Mouse (Mus musculus) kidney, embryonic 14.5 days (tissue): ENCODE measurements at regions not wholly inside any gene's neighbourhood (a gene's known extent, or its start where the extent isn't known, plus 50 kb on each side); places are given as distances from the start of the nearest gene placed in this dataset.
"Not testable (repeated sequence)": the region's sequence is repeated elsewhere in the genome, so short reads cannot be mapped to it uniquely, and the experiment has no call there.

Experiments used
- ATAC-seq: fragments of 200-750 bp; cut with Nextera tagmentation; 2 replicates; pipeline ENCODE4 v1.8.0; 2017; ENCODE audit warnings: moderate number of reproducible peaks, mild to moderate bottlenecking, moderate TSS enrichment, moderate library complexity; ENCODE audit not compliant: low FRiP score, low TSS enrichment
- H3K27ac ChIP-seq: fragments of 300-500 bp; sonication (generic); 2 replicates; pipeline ENCODE4 v1.5.1; 2014; ENCODE audit warnings: low read depth, mild to moderate bottlenecking, low read length, moderate library complexity, mixed read lengths
- H3K27me3 ChIP-seq: fragments of 300-500 bp; sonication (generic); 2 replicates; pipeline ENCODE4 v1.6.1; 2014; ENCODE audit warnings: mild to moderate bottlenecking, low read length; ENCODE audit not compliant: control insufficient read depth, insufficient read depth
- H3K36me3 ChIP-seq: fragments of 300-500 bp; sonication (generic); 2 replicates; pipeline ENCODE4 v1.6.1; 2014; ENCODE audit warnings: low read length, mixed read lengths; ENCODE audit not compliant: control insufficient read depth, insufficient read depth
- H3K4me1 ChIP-seq: fragments of 300-500 bp; sonication (generic); 2 replicates; pipeline ENCODE4 v1.6.1; 2014; ENCODE audit warnings: low read length, mixed read lengths; ENCODE audit not compliant: control insufficient read depth, insufficient read depth
- H3K4me2 ChIP-seq: fragments of 300-500 bp; sonication (generic); replicated peaks from 2 replicates; pipeline ENCODE4 v1.6.1; 2014; ENCODE audit warnings: low read depth, mild to moderate bottlenecking, low read length
- H3K4me3 ChIP-seq: fragments of 300-500 bp; sonication (generic); 2 replicates; pipeline ENCODE4 v1.5.1; 2014; ENCODE audit warnings: mild to moderate bottlenecking, low read length
- H3K9ac ChIP-seq: fragments of 300-500 bp; sonication (generic); 2 replicates; pipeline ENCODE4 v1.6.1; 2014; ENCODE audit warnings: low read depth, mild to moderate bottlenecking, low read length, moderate library complexity
- H3K9me3 ChIP-seq: fragments of 300-500 bp; sonication (generic); 2 replicates; pipeline ENCODE4 v1.6.1; 2016; ENCODE audit warnings: low read length; ENCODE audit not compliant: control insufficient read depth
- WGBS: fragments of 180-500 bp; shearing (Covaris S2); extraction: QIAGEN DNeasy Blood & Tissue Kit; methylation state at CpG from one replicate; pipeline ENCODE4 v1.1.7; 2014; 5-methylcytosine and 5-hydroxymethylcytosine counted together

DNA sequence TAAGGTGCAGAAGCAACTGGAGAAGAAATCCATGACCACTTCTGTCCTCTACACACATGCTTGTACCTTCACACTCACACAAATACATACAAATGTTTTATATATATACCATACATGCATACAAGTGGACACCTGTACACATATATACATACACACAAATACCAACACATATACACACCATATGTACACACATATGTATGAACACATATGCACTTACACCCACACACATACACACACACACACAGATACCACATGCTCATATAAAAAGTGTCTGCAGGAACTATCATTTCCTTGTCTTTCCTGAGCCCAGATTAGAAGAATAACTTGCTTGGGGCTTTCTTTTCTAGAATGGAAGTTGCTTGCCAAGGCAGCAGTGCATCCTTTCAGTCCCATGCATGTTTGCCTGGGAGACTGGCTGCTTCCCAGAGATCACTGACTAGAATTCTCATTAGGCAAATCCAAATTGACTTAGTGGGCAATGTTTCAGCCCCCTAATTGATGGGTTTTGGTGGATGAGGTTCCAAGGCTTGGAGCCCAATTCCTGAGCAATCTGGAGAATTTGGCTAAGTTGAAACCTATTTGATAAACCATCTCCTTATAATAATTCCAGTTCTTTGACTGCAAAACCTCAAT lies 169.2 kb upstream of the Hddc2 start:
- ATAC-seq = no peak
- no peak overlapping the region for H3K27ac ChIP-seq
- H3K4me3 ChIP-seq = no peak overlapping the region
- no peak overlapping the region for H3K4me2 ChIP-seq
- H3K9ac ChIP-seq = no peak overlapping the region
- no peaks in the 10 kb centered on the region for H3K27me3 ChIP-seq
- no peaks in the 10 kb centered on the region for H3K4me1 ChIP-seq
- no peaks in the 10 kb centered on the region for H3K36me3 ChIP-seq
- H3K9me3 ChIP-seq = no peaks in the 10 kb centered on the region

DNA sequence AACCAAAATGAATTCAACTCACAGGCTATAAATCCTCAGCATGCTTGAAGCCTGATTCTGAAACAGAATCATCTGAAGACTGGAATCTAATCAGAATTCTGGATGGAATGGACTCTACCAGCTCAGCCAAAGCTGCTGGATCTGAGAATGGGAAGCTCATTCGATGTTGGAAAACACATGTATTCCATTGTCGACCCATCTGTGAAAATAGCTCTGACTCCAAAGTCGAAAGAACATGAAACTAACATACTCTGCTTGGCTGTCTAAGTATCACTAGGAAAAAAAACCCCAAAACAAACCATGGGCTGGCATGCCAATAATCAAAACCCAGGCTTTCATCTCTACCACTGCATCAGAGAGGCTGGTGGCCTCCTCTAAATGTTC lies 168.7 kb upstream of the Hddc2 start:
- Histone ChIP-seq H3K4me3 (no peak overlapping the region), H3K27me3 (no peaks in the 10 kb centered on the region), H3K9me3 (no peaks in the 10 kb centered on the region), H3K4me2 (no peak overlapping the region), H3K4me1 (no peaks in the 10 kb centered on the region), H3K9ac (no peak overlapping the region), H3K27ac (no peak overlapping the region), H3K36me3 (no peaks in the 10 kb centered on the region)
- WGBS = 87% methylated on average over 3 of the region's 3 CpGs
- no peak for ATAC-seq

DNA sequence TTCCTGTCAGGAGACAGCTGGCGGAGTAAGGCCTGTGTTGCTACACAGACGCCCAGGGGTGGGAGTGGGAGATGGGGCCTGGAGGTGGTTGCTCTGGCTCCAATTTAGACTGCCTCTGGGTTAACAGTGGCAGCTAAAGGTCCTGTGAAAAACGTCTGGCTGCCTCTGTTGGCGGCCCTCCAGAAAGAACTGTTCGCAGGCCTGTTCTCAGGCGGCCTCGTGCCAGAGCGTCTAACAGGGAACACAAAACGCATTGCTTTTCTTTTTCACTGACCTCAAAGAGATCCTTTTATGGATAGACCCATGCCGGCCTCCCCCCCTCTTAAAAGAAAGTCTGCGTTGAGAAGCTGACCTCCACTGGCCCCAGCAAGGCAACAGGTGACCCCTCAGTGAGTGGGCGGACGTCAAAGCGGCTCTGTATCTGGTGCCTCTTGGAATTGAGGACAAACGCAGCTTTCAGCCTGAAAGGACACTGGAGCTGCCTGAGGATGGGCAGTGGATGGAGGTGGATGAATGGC lies 140.0 kb upstream of the Hddc2 start:
- Histone ChIP-seq H3K36me3 (no peaks in the 10 kb centered on the region), H3K9me3 (no peaks in the 10 kb centered on the region), H3K4me2 (no peak overlapping the region), H3K27me3 (no peaks in the 10 kb centered on the region), H3K9ac (no peak overlapping the region), H3K27ac (no peak overlapping the region), H3K4me1 (peaks cover 3% of the 10 kb centered on the region; the same call in 1 of the 2 replicates), H3K4me3 (no peak overlapping the region)
- 30% methylated on average over 15 of the region's 15 CpGs for WGBS
- peak; percentile 91 for ATAC-seq

DNA sequence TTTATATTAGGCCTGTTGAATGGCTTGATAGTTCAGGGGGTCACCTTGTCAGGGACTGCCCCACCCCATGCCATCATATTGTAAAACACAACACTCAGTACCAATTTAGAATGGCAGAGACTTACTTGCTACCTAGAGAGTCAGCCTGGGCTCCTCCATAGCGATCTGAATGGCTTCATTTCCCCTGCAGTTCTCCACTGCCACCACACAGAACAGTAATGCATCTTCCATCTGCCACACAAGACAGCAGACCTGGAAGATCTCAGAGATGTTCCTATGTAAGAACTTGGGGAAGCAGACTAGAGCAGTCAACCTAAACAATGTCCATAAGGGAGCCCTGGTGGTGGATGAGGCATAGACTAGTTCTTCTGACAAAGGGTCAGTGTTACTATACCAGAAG lies 123.6 kb upstream of the Hddc2 start:
- Histone ChIP-seq H3K36me3 (no peaks in the 10 kb centered on the region), H3K4me1 (no peaks in the 10 kb centered on the region), H3K4me3 (no peak overlapping the region), H3K27ac (no peak overlapping the region), H3K4me2 (no peak overlapping the region), H3K9me3 (no peaks in the 10 kb centered on the region), H3K27me3 (no peaks in the 10 kb centered on the region), H3K9ac (no peak overlapping the region)
- WGBS = 51% methylated on average over 1 of the region's 1 CpGs
- no peak for ATAC-seq

DNA sequence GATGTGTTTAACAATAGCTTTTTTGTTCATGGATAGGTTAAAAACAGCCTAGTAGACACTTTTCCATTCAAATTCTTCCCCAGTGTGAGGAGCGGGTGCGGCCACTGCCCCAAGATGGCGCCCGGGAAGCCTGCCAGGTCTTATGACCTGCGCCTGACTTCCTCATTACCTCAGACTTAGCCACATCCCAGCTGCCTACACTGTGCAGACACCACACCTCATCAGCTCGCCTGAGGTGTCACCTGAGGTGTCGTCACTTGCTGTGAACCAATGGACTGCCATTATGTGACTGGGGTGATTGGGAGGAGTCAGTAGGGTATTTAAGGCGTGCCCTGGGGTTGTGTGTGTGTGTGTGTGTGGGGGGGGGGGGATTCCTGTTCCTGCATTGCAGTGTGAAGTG lies 101.0 kb upstream of the Hddc2 start:
- H3K4me2 ChIP-seq, H3K4me1 ChIP-seq, H3K27ac ChIP-seq, H3K9me3 ChIP-seq, H3K36me3 ChIP-seq, H3K9ac ChIP-seq, H3K27me3 ChIP-seq, H3K4me3 ChIP-seq: not testable (repeated sequence)
- WGBS = 94% methylated on average over 8 of the region's 8 CpGs
- 0 out of 2 replicates have a peak, but pooled peaks have one; percentile 35 for ATAC-seq

DNA sequence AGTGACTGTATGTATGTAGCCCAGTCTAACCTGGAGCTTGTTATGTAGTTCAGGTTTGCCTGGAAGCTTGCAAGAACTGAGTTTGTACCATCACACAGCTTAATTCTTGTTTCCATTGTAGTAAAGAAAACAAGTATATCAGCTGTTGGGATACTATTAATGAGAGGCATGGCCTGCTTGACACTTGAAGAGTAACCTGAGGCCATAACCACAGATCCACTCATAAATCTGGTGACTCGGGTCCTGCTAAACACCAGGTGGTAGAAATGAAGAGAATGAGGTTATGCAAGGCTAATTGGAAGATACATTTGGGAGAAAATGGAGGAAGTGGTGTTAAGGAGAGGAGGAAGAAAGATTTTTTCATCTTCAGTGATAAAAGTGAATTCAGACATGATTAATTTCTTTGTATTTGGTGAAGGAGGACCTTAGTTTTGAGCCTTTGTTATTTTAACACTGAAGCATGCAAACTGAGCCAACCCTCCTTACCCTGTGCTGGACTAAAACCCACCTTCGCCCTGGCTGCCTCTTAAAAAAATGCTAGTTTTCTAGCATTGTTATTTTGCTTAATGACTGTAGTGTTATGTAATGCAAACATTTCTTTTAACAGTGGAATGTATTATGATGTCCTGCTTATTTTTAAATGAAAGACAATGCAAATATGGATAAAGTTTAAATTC lies 100.3 kb upstream of the Hddc2 start:
- Histone ChIP-seq H3K4me2 (no peak overlapping the region), H3K9ac (no peak overlapping the region), H3K4me1 (no peaks in the 10 kb centered on the region), H3K4me3 (no peak overlapping the region), H3K9me3 (no peaks in the 10 kb centered on the region), H3K27me3 (no peaks in the 10 kb centered on the region), H3K36me3 (no peaks in the 10 kb centered on the region), H3K27ac (no peak overlapping the region)
- 19% methylated on average over 2 of the region's 2 CpGs for WGBS
- ATAC-seq = peak; percentile 69

DNA sequence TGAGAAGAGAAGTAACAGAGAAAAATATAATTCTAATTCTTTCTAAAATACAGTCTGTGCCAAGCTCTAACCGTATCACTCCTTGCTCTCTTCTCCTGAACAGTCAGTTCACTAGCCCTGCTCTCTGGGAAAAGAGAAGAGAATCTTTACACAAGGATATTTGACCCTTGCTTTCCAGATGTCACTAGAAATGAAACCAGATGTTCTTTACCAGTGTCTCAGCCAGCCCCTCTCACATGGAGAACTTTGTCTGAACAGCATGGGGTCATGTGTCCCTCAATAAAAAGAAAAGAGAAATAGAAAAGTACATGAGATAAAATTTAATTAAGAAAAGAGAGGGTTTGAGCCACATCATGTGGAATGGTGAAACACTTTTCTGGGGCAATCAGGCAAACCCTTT lies 91.3 kb upstream of the Hddc2 start:
- no peak overlapping the region for H3K27ac ChIP-seq
- H3K4me1 ChIP-seq = no peaks in the 10 kb centered on the region
- H3K36me3 ChIP-seq = no peaks in the 10 kb centered on the region
- no peak overlapping the region for H3K4me3 ChIP-seq
- no peaks in the 10 kb centered on the region for H3K9me3 ChIP-seq
- no peak overlapping the region for H3K9ac ChIP-seq
- ATAC-seq = no peak
- 35% methylated on average over 1 of the region's 1 CpGs for WGBS
- H3K27me3 ChIP-seq = no peaks in the 10 kb centered on the region
- no peak overlapping the region for H3K4me2 ChIP-seq

DNA sequence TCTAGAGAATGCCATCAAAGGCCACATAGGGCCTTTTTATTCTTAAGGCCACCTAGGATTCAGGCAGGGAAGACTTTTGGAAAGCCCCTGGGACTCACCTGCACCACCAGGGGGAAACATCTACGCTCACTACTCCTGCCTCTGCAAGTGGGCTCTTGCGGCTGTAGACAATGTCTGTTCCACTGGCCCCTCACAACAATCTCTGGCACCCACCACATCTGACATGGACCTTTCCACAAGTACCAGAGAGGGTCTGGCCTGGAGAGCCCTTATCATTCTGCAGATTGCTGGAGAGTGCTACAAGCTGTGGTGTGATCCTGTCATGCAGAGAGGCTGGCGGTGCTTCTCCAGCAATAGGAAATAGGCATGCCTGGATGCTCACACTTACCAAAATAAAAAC lies 84.1 kb upstream of the Hddc2 start:
- Histone ChIP-seq H3K27me3 (no peaks in the 10 kb centered on the region), H3K9me3 (no peaks in the 10 kb centered on the region), H3K36me3 (no peaks in the 10 kb centered on the region), H3K9ac (no peak overlapping the region), H3K4me2 (no peak overlapping the region), H3K27ac (no peak overlapping the region), H3K4me3 (no peak overlapping the region), H3K4me1 (no peaks in the 10 kb centered on the region)
- WGBS = 86% methylated on average over 3 of the region's 3 CpGs
- no peak for ATAC-seq

DNA sequence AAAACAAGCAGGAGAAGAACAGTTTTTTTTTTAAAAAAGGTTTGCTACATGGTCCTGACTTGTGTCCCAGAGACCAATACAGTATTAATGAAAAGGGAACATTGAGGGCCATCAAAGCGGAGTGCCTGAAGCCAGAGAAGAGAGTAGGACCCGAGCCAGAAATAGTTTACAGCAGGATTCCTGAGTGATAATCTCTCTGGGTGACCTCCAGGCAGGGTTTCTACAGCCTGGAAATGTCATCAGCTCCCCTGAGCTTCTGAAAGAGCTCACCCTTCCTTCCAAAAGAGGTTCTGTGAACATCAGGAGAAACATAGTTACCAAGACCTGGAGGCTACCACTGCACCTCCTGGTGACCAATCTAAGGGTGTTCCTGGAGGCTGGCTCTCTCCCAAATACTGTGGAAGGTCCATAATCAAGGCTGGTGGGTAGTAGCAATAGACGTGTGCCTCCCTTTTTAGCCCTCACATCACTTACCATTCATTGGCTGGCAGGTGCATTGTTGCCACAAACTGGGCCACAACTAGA lies 70.7 kb upstream of the Hddc2 start:
- no peak for ATAC-seq
- Histone ChIP-seq H3K27me3 (no peaks in the 10 kb centered on the region), H3K4me2 (no peak overlapping the region), H3K9me3 (no peaks in the 10 kb centered on the region), H3K36me3 (no peaks in the 10 kb centered on the region), H3K4me1 (no peaks in the 10 kb centered on the region), H3K27ac (no peak overlapping the region), H3K9ac (no peak overlapping the region), H3K4me3 (no peak overlapping the region)
- 73% methylated on average over 3 of the region's 3 CpGs for WGBS
